Mouse (Mus musculus): ENCODE data around the gene Kif5a.

The Kif5a gene

GRCm38 (mm10) chr10:127189651-127190381 lies 73.3 kb downstream of the Kif5a start, which contains the start of gene Arhgef25:
Arhgef25 (minus strand) TSS chr10:127190083.
- peak; percentile 48 for DNase-seq

- no peak for DNase-seq
Observed at GRCm38 (mm10) chr10:127189116-127189650, 74.0 kb downstream of the Kif5a start.

DNA sequence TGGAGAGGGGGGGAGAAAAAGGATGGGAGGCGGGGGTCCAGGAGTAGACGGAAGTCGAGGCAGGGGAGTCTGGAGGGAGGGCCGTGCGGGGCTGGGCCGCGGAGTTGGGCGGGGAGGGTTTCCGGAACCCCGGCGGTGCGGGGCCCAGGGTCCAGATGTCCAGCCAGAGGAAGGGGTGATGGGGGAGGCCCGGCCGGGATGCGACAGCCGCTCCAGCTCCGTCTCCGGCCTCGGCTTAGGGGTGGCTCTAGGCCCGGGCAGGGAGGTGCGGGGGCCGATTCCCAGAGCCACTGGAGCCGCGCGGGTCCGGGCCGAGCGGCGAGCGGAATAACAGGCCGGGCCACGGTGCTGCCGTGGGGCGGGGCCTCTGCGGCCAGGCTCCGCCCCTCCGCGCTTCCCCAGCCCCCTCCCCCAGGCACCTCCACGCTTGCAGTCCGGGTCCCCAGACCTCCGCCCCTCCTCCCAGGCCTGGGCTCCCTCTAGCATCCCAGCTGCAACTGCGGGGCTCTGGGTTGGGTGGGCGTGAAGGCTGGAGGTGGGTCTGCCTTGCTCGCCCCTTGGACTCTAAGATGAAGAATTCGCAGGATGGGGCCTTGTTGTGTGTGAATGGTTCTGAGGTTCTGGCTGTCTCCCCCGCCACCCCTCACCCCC lies 74.6 kb downstream of the Kif5a start:
- peak; percentile 46 for DNase-seq

DNA sequence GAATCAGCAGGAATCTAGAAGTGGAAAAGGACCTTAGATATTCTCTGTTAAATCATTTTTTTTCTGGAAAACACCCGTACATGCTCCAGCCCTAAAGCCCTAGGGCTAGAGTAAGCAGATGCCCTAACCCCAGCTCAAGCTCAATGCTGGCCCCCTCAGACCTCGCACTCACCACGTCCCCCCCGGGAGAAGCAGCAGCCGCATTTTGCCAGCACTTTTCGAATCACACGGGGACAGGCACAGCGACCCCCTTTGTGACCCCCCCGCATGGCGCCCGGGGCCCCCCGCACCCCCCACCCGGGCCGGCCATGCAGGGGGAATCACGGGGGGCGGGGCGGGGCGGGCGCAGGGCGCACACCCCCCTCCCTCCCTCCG lies 75.1 kb downstream of the Kif5a start:
- no peak for DNase-seq

DNA sequence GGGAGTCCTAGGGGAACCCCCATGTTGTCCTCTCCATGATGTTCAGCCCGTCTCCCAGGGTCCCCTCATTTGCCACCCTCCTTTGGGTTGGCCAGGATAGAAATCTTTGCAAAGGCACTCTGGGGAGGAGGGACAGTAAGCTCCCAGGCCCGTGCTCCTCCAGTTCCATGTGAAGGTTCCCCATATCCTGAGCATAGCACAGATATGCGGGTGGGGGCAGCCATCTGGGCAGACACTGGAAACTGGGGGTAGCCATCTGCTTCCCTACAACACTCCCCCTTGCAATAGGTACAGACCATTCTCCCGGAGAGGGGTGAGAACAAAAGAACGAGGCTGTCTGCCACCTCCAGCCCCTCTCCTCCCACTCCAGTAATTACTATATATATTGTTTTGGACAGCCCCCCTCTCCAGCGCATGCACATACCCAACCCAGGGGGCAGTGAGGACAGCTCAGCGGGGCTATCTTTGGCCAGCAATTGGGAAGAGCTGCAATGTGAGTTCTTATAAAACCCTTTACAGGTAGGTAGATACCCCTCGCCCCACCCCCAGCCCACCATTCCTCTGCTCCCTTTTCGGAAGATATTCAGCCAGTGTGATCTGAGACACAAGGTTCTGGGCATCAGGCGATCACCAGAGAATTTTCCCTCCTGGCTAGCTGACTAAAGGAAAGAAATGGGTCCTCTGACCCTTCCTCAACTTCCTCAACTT lies 75.6 kb downstream of the Kif5a start:
- DNase-seq = no peak

- no peak for DNase-seq
Observed at GRCm38 (mm10) chr10:127186451-127186850, 76.7 kb downstream of the Kif5a start.

DNA sequence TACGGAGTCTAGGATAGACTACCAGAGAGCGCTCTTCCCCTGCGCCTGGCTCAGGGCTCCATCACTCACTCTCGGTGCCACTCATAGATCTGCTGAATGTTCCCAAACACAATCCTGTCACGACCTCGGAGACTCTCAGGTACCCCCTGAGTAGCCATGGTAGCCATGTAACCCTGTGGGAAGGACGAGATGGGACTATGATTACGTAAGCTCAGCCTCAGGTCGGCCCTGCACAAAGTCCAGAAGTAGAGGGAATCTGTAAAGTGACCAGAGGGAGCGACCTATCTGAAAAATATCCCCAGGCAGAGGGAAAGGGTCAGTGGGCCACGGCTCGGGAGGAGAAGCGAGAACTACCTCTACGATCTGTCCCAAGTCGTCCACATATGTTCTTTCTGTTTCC lies 77.6 kb downstream of the Kif5a start:
- no peak for DNase-seq

GRCm38 (mm10) chr10:127185101-127185500 lies 78.0 kb downstream of the Kif5a start:
- DNase-seq = peak; percentile 58

- DNase-seq = no peak
Observed at GRCm38 (mm10) chr10:127183759-127184158, 79.4 kb downstream of the Kif5a start.

DNA sequence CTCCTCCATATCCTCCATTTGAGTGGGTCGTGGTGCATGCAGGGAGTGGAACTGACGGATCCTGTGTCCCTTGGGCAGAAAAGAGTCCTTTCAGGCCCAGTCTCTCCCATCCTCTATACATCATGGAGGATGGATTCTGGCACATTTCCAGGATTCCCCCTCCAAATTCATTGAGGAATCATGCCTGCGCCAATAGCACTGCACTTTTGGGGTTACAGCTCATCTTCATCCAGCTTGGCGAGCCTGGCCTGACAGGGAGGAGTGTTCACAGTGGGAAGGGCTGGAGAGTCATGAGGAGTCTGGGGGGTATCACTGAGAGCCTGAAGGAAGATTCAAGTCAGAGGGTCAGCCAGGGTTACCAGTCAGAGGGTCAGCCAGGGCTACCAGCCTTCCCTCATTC lies 80.5 kb downstream of the Kif5a start:
- DNase-seq = no peak

DNA sequence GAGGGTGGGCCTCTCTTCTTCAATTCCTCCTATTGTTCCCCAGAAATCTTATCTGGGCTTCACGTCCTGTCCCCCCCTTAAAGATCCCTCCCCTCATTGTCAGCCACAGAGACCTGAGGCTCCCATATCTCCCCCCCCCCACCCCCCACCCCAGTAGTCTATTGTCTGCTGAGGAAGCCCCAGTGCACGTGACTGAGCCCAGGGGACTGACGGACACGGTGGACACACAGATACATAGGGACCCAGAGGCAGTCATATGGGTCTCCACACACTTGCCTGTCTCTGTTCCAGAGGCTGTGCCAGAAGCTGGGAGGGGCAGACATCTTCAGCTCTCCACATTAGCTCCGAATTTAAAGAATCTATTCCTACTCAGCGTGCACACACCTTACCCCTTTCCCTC lies 81.6 kb downstream of the Kif5a start:
- DNase-seq = no peak

DNA sequence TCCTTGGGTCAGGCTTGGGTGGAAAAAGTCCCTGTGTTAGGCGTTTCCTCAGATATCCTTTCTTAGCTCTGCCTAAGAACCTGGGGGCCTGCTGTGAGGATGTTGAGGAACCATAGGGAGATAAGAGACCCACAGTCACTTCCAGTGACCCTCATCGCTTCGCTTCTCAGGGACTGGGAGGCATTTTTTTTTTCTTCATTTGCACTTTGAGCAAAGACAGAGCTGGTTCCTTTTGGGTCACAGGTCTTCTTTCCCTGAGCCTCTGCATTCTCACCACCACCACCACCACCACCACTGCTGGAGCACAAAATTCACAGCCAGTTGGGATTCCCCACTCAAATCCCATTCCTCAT lies 82.5 kb downstream of the Kif5a start:
- no peak for DNase-seq

DNA sequence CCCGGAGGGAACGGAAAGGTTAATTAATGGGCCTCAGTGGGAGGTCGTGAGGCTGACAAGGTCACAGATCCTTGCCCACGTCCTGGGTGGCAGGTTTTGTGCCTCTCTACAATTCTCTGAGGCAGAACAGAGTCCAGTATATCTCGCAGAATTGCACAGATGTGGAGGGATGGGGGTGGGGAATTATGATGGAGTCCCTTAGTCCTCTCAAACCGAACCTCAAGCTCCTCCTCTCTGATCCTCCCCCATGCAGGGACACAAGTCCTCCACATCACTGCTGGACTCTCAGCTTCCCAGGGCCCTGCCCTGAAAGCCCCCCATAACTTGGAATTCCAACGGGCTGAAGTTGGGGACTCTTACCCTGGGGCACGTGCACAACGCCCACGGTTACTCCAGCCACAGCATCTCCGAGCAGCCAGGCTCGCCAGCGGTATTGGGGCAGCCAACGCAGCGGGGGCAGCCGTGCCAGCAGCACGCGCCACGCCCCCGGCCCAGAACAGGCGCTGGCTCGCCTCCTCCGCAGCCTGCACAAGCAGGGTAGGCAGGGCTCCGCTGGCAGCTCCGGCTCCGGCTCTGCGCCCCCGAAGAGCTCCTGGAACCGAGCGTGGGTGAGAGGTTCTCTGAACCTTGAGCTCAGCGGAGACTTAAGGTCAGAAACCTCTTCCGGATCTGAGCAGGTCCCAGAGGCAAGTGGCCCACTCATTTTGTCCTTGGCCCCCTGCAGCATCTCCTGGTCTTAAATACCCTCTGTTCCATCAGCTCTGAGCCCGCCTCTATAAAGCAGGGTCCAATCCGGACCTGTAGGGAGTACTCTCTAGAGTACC lies 83.1 kb downstream of the Kif5a start, which contains the start of gene Slc26a10:
TSS of gene Slc26a10 (minus strand) at position 775 of the 824 bp plus-strand sequence.
- DNase-seq = peak; percentile 56

- DNase-seq = no peak
Observed at GRCm38 (mm10) chr10:127178286-127179027, 84.7 kb downstream of the Kif5a start.

DNA sequence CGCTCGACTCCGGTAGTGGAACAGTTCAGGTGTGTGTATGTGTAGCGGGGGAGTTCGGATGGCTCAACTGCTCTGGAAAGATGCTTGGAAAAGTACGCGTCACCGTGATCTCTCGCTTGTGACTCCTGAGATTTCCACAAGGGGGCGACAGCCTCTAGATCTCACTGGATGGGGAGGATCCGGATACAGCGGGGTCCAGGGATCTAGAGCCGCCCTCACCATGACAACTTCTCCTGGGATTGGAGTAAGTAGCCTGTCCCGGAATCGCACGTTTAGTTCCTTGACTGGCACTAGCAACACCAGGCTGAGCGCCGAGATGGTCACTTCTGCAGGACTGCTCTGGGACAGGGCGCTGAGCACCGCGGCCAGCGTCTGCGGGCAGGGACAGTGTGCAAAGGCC lies 85.4 kb downstream of the Kif5a start:
- DNase-seq = peak; percentile 75

DNA sequence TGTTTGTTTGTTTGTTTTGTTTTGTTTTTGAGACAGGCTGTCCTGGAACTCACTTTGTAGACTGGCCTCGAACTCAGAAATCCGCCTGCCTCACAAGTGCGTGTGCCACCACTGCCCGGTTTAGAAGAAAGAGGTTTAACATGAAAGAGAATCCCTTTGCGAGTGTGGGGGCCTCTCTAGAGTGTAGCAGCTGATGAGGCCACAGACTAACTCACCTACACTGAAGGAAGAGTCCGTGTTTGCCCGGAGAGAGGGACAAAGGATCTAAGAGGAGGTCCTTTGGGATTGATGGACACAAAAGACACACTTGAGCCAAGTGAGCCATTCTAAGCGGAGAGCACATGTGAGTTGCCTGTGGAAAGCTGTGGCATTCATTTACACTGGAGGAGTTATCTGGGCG lies 85.9 kb downstream of the Kif5a start:
- DNase-seq = no peak

DNA sequence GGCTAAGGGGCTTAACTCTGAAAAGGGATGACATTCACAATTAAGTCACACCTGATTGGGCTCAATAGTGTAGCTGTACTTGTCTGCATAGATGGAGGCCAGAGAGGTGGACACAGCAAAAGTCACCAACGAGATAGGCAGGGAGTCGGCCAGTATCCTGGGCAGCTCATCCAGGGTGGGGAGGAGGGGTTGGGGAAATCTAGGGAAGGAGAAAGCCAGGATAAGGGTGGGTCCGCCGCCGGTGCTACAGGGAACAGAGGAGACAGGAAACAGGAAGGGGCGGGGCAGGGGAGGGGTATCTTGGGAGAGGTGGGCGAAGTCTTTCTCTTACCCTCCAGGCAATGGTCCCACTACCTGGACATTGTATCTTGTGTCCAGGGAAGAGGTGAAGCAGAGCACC lies 86.4 kb downstream of the Kif5a start:
- no peak for DNase-seq

GRCm38 (mm10) chr10:127176228-127176627 lies 86.9 kb downstream of the Kif5a start:
- no peak for DNase-seq
